Mouse (Mus musculus) ES-E14 (cell line): ENCODE results near the gene Akap5.

Source experiments
- CHD2 ChIP-seq: IDR thresholded peaks from 2 replicates; pipeline ENCODE4 v1.6.1; 2014; ENCODE audit warnings: mild to moderate bottlenecking, low read depth, low read length, inconsistent platforms
- HCFC1 ChIP-seq: IDR thresholded peaks from 2 replicates; pipeline ENCODE4 v1.6.1; 2012; ENCODE audit warnings: low read length, inconsistent platforms, borderline replicate concordance; ENCODE audit not compliant: insufficient read depth
- MAFK ChIP-seq: IDR thresholded peaks from 2 replicates; pipeline ENCODE4 v1.6.1; 2014; ENCODE audit warnings: mild to moderate bottlenecking, low read depth, low read length, inconsistent platforms; ENCODE audit not compliant: insufficient read depth
- ZC3H11A ChIP-seq: IDR thresholded peaks from 2 replicates; pipeline ENCODE4 v1.6.1; 2012; ENCODE audit warnings: low read depth, mild to moderate bottlenecking, inconsistent platforms, low read length, borderline replicate concordance
- ZNF384 ChIP-seq: IDR thresholded peaks from 2 replicates; pipeline ENCODE4 v1.6.1; 2012; ENCODE audit warnings: low read depth, low read length, inconsistent platforms

GRCm38 (mm10) chr12:76288494-76288893 is 36.2 kb upstream of the Akap5 start:
- TF ChIP-seq HCFC1: no peak
- no peak for TF ChIP-seq ZNF384
- no peak for TF ChIP-seq ZC3H11A
- no peak for TF ChIP-seq CHD2
- TF ChIP-seq MAFK: no peak
